Mouse (Mus musculus) limb, embryonic 11.5 days (tissue): ENCODE measurements around the gene Gmppb. TPM values are rescaled to one million over a fixed set of nuclear protein-coding genes. Genes with fewer than 3 reads are reported as not detected.
A peak's percentile ranks its signal among the peaks of the same experiment; 100 is the strongest.
"Not testable (repeated sequence)": the region's sequence is repeated elsewhere in the genome, so short reads cannot be mapped to it uniquely, and the experiment has no call there.

Source experiments
- ATAC-seq: fragments of 200-750 bp; cut with Nextera tagmentation; 2 replicates; pipeline ENCODE4 v1.8.0; 2017; ENCODE audit warnings: low read depth; ENCODE audit not compliant: insufficient number of reproducible peaks, low FRiP score, low TSS enrichment
- DNase-seq: peaks from one replicate; pipeline ENCODE4 v3.0.0-alpha.2; 2015; ENCODE audit warnings: low spot score
- H3K27ac ChIP-seq: fragments of 300-500 bp; sonication (generic); replicated peaks from 2 replicates; pipeline ENCODE4 v1.5.1; 2014; ENCODE audit warnings: low read depth, mild to moderate bottlenecking, low read length
- H3K27me3 ChIP-seq: fragments of 300-500 bp; sonication (generic); 2 replicates; pipeline ENCODE4 v1.6.1; 2014; ENCODE audit warnings: mild to moderate bottlenecking, low read length, mixed read lengths; ENCODE audit not compliant: control insufficient read depth, insufficient read depth
- H3K36me3 ChIP-seq: fragments of 300-500 bp; sonication (generic); 2 replicates; pipeline ENCODE4 v1.6.1; 2014; ENCODE audit warnings: mild to moderate bottlenecking, low read length, moderate library complexity, mixed read lengths; ENCODE audit not compliant: control insufficient read depth, insufficient read depth
- H3K4me1 ChIP-seq: fragments of 300-500 bp; sonication (generic); 2 replicates; pipeline ENCODE4 v1.6.1; 2014; ENCODE audit warnings: low read length, mixed read lengths; ENCODE audit not compliant: control insufficient read depth, insufficient read depth
- H3K4me2 ChIP-seq: fragments of 300-500 bp; sonication (generic); 2 replicates; pipeline ENCODE4 v1.6.1; 2014; ENCODE audit warnings: low read depth, mild to moderate bottlenecking, moderate library complexity; ENCODE audit not compliant: severe bottlenecking
- H3K4me3 ChIP-seq: fragments of 300-500 bp; sonication (generic); 2 replicates; pipeline ENCODE4 v1.5.1; 2014; ENCODE audit warnings: low read depth, low read length
- H3K9ac ChIP-seq: fragments of 300-500 bp; sonication (generic); 2 replicates; pipeline ENCODE4 v1.6.1; 2014; ENCODE audit warnings: mild to moderate bottlenecking, low read length
- H3K9me3 ChIP-seq: fragments of 300-500 bp; sonication (generic); 2 replicates; pipeline ENCODE4 v1.6.1; 2016; ENCODE audit warnings: low read length; ENCODE audit not compliant: control insufficient read depth
- WGBS: fragments of 180-500 bp; shearing (Covaris S2); extraction: QIAGEN DNeasy Blood & Tissue Kit; methylation state at CpG from one replicate; pipeline ENCODE4 v1.1.7; 2014; 5-methylcytosine and 5-hydroxymethylcytosine counted together
- polyA plus RNA-seq: library from polyadenylated mRNA; unstranded; fragments of >200 nt; fragmentation: Nextera tagmentation; extraction: Ambion mirVana; gene quantifications from 2 replicates; pipeline ENCODE4 v1.2.1, GENCODE M21; 2014

Gene Gmppb
- 20.6 and 22.0 TPM in 2 replicates for polyA plus RNA-seq

GRCm38 (mm10) chr9:108049016-108049455 lies at the start of gene Gmppb:
Gene Gmppb (plus strand): TSS chr9:108049242.
- peak within 1 kb of the TSS; percentile 78 for H3K4me3 ChIP-seq
- H3K4me1 ChIP-seq = peaks cover 7% of the 10 kb centered on the region; the same call in 1 of the 2 replicates
- H3K27ac ChIP-seq = peak within 1 kb of the TSS; percentile 26; the same call in 1 of the 2 replicates
- peak within 1 kb of the TSS; percentile 88 for H3K4me2 ChIP-seq
- DNase-seq = peak; percentile 96
- H3K9ac ChIP-seq = peak within 1 kb of the TSS; percentile 70
- ATAC-seq = peak; percentile 91
- H3K27me3 ChIP-seq = no peaks in the 10 kb centered on the region
- under 1% methylated on average over 30 of the region's 39 CpGs for WGBS
- H3K36me3 ChIP-seq = peaks cover 27% of the 10 kb centered on the region
- no peaks in the 10 kb centered on the region for H3K9me3 ChIP-seq

GRCm38 (mm10) chr9:108001922-108002770 lies 46.9 kb upstream of the Gmppb start, which contains the start of gene Ip6k1:
Gene Ip6k1 (plus strand): TSS chr9:108002501.
- peak within 1 kb of the TSS; percentile 85 for H3K9ac ChIP-seq
- WGBS = under 1% methylated on average over 48 of the region's 51 CpGs
- DNase-seq (peak; percentile 100), ATAC-seq (peak; percentile 99)
- H3K4me1 ChIP-seq = peaks cover 7% of the 10 kb centered on the region; the same call in 1 of the 2 replicates
- H3K9me3 ChIP-seq = no peaks in the 10 kb centered on the region
- H3K27ac ChIP-seq = peak within 1 kb of the TSS; percentile 32; the same call in 1 of the 2 replicates
- peak within 1 kb of the TSS; percentile 59 for H3K4me2 ChIP-seq
- no peaks in the 10 kb centered on the region for H3K27me3 ChIP-seq
- peak within 1 kb of the TSS; percentile 93 for H3K4me3 ChIP-seq
- no peaks in the 10 kb centered on the region for H3K36me3 ChIP-seq

GRCm38 (mm10) chr9:108002778-108003530 lies 46.1 kb upstream of the Gmppb start:
- H3K4me1 ChIP-seq = peaks cover 7% of the 10 kb centered on the region; the same call in 1 of the 2 replicates
- H3K36me3 ChIP-seq = no peaks in the 10 kb centered on the region
- H3K4me2 ChIP-seq = peak overlapping the region; percentile 55
- peak overlapping the region; percentile 32; the same call in 1 of the 2 replicates for H3K27ac ChIP-seq
- no peaks in the 10 kb centered on the region for H3K27me3 ChIP-seq
- under 1% methylated on average over 48 of the region's 50 CpGs for WGBS
- DNase-seq (no peak), ATAC-seq (no peak)
- peak overlapping the region; percentile 93 for H3K4me3 ChIP-seq
- H3K9ac ChIP-seq = peak overlapping the region; percentile 85
- no peaks in the 10 kb centered on the region for H3K9me3 ChIP-seq

- H3K9ac ChIP-seq = peak overlapping the region; percentile 85
- H3K4me1 ChIP-seq = peaks cover 7% of the 10 kb centered on the region; the same call in 1 of the 2 replicates
- no peaks in the 10 kb centered on the region for H3K9me3 ChIP-seq
- WGBS = 22% methylated on average over 8 of the region's 8 CpGs
- H3K36me3 ChIP-seq = no peaks in the 10 kb centered on the region
- H3K4me2 ChIP-seq = peak overlapping the region; percentile 55
- no peak for ATAC-seq
- no peaks in the 10 kb centered on the region for H3K27me3 ChIP-seq
- H3K27ac ChIP-seq = 0 out of 2 replicates have a peak overlapping the region, but pooled peaks have one; percentile 32
- no peak for DNase-seq
- peak overlapping the region; percentile 93 for H3K4me3 ChIP-seq
Measured at GRCm38 (mm10) chr9:108003531-108003890, 45.5 kb upstream of the Gmppb start.

- ATAC-seq (no peak), DNase-seq (no peak)
- Histone ChIP-seq H3K4me1 (peaks cover 7% of the 10 kb centered on the region; the same call in 1 of the 2 replicates), H3K4me2 (no peak overlapping the region), H3K9ac (no peak overlapping the region), H3K36me3 (no peaks in the 10 kb centered on the region; the same call in 1 of the 2 replicates), H3K27ac (no peak overlapping the region), H3K27me3 (no peaks in the 10 kb centered on the region), H3K9me3 (no peaks in the 10 kb centered on the region), H3K4me3 (no peak overlapping the region)
- 92% methylated on average over 5 of the region's 5 CpGs for WGBS
Measured at GRCm38 (mm10) chr9:108008041-108008440, 41.0 kb upstream of the Gmppb start.

GRCm38 (mm10) chr9:108010385-108010784 lies 38.7 kb upstream of the Gmppb start:
- Histone ChIP-seq H3K36me3 (no peaks in the 10 kb centered on the region; the same call in 1 of the 2 replicates), H3K4me1 (no peaks in the 10 kb centered on the region), H3K4me3 (no peak overlapping the region), H3K27me3 (no peaks in the 10 kb centered on the region), H3K9me3 (no peaks in the 10 kb centered on the region), H3K27ac (no peak overlapping the region), H3K9ac (no peak overlapping the region), H3K4me2 (no peak overlapping the region)
- ATAC-seq = no peak
- no peak for DNase-seq

GRCm38 (mm10) chr9:108013577-108013976 lies 35.5 kb upstream of the Gmppb start:
- H3K27ac ChIP-seq, H3K4me2 ChIP-seq, H3K9me3 ChIP-seq, H3K9ac ChIP-seq, H3K36me3 ChIP-seq, H3K4me1 ChIP-seq, H3K27me3 ChIP-seq, DNase-seq, H3K4me3 ChIP-seq, ATAC-seq: not testable (repeated sequence)
- WGBS = 100% methylated on average over 2 of the region's 2 CpGs

- H3K4me1 ChIP-seq = no peaks in the 10 kb centered on the region
- H3K9me3 ChIP-seq = no peaks in the 10 kb centered on the region
- DNase-seq (no peak), ATAC-seq (no peak)
- no peaks in the 10 kb centered on the region; the same call in 1 of the 2 replicates for H3K36me3 ChIP-seq
- no peak overlapping the region for H3K27ac ChIP-seq
- no peak overlapping the region for H3K4me2 ChIP-seq
- WGBS = 85% methylated on average over 3 of the region's 3 CpGs
- H3K27me3 ChIP-seq = no peaks in the 10 kb centered on the region
- no peak overlapping the region for H3K4me3 ChIP-seq
- H3K9ac ChIP-seq = no peak overlapping the region
Measured at GRCm38 (mm10) chr9:108017127-108017526, 31.9 kb upstream of the Gmppb start.
